Mouse (Mus musculus): ENCODE measurements around the gene Gnpat.
"Not testable (repeated sequence)": the region's sequence is repeated elsewhere in the genome, so short reads cannot be mapped to it uniquely, and the experiment has no call there.

Gnpat gene

DNA sequence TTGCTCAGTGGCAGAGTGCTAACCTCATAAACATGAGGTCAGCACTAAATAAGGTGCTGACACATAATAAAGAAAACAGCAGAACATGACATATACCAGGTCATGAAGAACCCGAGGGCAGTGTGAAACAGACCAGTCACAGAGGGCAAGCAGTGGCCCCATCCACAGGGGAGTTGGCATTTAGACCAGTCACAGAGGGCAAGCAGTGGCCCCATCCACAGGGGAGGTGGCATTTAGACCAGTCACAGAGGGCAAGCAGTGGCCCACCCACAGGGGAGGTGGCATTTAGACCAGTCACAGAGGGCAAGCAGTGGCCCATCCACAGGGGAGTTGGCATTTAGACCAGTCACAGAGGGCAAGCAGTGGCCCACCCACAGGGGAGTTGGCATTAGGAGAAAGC is 19.9 kb upstream of the Gnpat start:
- not testable (repeated sequence) for DNase-seq (ENCODE audit: low read depth, low spot score)

DNA sequence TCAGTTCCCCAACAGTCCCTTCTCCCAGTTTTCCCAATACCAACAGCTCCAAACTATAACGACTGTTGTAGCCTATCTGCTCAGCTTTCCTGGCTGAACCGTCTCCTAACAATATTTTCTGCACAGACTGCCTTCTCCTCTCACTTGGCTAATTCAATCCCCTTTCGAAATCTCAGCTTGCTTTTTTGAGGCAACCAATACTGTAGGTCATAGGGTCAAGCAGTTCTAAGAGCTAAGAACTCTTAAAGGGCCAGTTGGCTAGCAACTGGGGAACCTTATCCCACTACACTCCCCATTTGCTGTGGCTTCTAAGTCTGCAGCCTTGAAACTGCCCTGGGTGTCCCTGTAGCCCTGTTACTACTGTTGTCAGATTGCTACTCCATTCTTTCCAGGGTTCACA is 17.7 kb upstream of the Gnpat start:
- no peak for DNase-seq (ENCODE audit: low read depth, low spot score)

DNA sequence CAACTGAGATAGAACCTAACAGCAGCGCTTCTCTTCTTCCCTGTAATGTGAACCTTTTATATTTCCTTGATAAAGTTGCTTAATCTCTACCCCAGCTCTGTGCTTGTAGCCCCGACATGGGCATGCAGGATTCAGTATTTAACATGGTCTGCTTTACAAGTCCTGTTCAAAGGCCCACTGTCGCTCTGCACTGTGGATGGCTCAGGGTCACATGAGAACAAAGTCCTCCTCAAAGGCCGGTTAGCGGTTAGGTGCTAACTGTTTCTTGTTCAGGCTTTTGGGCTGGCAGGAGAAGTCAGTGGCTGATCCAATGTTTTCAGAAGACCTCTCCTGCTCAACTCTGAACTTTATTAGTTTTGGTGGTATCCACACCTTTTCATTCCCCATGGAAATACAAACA is 17.3 kb upstream of the Gnpat start:
- DNase-seq (ENCODE audit: low read depth, low spot score): no peak

DNA sequence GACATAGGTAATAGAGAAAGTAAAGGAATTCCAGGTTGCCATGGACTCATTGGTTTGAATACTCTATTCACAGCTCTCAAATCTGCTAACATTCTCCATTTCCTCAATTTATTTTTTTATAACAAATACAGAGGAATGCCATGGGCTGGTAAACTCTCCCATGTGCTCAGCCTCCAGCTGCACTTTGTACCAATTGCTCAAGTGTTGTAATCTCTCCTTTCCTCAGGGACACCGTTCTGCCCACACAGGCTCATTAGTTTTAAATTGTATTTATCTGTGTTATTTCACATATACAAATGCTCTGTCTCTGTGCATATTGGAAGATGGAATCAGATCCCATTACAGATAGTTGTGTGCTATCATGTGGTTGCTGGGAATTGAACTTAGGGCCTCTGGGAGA is 9.3 kb upstream of the Gnpat start:
- DNase-seq (ENCODE audit: low read depth, low spot score): no peak

DNA sequence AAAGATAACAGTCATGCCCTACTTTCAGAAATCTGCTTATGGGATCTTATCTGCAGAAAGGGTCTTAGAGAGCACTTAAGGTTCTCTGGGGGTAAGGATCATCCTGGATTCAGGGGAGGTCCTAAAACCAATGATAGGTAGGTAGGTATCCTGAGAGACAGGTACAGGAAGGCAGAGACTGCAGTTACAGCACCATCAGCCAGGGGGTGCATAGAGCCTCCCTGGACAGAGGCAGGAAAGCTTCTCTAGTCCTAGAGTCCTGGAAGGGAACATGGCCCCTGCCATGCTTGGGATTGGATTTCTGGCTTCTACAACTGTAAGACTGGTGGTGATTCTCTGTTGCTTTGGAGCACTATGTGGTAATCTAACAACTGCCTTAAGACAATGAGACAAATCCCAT is 3.4 kb upstream of the Gnpat start:
- peak; percentile 43 for DNase-seq (ENCODE audit: low read depth, low spot score)

DNA sequence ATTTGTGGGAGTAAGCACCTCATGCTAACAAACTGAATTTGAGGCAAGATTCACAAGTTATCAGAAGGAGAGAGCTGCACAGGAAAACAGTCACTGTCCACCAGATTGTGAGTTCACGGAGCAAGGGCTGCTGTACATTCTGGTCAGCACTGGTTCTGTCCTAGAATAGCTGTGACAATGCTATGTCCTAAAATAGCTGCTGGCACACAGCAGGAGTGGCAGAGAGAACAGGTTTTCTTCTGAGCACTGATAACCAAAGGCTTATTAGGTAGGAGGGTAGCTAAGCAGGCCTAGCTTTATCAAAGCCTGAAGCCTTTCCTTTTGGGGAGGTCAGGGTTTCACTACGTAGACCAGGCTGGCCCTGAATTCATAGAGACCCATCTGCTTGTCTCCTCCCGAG is 2.6 kb upstream of the Gnpat start:
- no peak for DNase-seq (ENCODE audit: low read depth, low spot score)

DNA sequence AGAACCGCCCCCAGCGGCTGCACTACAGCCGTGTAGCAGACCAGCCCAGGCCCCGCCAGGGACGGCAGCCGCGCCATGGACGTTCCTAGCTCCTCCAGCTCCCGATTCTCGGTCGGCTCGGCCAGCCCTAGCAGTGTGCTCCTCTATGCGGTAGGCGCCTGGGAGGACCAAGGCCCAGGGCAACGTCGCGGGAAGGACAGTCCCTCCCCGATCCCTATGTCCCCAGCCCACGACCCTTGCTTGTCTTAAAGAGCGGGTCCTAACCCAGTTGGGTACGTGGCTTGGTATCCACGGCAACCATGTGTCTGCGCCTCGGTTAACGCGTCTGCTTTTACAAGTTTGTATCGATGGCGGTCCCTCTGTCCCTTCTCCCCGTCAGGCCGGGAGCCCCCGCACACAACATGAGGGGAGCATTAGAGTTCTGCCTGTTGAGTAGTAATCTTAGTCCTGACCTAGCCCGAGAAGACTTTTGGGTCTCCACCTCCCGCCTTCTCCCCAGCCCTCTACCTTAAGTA is 387 bp downstream of the Gnpat start:
- no peak for DNase-seq (ENCODE audit: low read depth, low spot score)

DNA sequence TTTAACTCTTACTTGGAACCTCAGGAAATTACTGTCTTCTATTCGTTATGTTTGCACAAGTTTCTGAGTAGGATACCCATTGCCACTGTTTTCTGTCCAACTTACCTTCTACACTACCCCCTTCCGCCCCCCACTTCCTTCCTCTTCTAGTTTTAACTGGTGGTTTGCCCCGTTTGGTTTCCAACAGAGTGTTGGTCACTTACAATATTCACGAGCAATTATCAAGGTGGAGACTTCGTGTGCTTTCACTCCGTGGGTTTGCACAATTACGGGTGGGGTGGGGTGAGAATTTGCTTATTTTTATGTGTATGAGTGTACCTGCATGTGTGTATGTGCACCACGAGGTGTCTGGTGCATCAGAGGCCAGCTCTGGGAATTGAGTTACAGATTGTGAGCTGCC is 896 bp downstream of the Gnpat start:
- no peak for DNase-seq (ENCODE audit: low read depth, low spot score)

DNA sequence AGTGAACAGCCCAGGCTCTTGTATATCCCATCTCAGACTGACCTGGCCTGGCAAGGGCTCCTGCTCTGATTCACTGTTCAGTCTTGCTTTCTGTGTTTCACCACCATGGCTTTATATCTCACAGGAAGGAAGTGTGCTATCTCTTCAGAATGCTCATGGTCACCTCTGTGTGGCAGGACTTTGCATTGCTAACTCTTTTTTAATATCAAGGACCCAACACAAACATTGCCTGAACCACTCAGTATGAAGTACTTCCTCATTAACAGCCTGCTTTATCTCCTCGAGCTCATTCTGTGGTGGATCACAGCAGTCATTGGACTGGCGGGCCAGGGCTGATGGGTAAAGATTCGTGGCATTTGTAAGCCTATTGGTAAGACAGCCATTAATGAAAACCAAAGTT is 3.8 kb downstream of the Gnpat start:
- no peak for DNase-seq (ENCODE audit: low read depth, low spot score)

DNA sequence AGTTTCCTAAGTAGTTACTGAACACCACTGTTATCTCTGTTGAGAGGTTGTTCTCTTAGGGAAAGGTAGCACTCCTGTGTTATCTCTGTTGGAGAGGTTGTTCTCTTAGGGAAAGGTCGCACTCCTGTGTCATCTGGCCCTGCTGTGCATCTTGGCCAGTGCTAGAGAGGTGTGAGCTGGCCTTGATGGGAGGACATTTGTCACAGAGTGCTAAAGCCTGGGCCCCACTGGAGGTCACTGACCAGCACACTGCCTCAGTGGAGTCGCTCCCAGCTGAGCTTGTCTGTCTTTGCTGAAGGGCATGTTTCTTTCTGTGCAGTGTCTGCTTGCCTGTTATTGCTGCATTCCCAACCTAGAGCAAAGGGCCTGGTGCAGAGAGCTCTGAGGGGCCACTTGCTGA is 4.3 kb downstream of the Gnpat start:
- DNase-seq (ENCODE audit: low read depth, low spot score): no peak

DNA sequence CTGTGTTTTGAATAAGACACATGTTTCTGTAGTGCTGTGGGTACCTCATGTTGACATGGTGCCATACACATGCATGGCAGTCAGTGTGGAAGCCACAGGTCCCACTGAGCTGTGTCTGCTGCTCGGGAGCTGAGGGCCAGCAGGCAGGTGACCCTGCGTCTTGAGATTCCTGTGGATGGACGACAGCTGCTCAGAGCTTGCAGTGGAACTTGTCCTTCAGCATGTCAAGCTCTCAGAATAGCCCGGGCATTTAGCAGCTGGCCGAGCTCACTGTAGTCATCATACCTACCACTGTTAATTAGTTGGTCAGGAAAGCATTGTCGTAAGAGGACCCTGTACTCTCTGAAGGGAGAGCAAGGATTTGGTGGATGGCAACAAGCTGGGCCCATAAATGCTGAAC is 6.9 kb downstream of the Gnpat start:
- DNase-seq (ENCODE audit: low read depth, low spot score): no peak

DNA sequence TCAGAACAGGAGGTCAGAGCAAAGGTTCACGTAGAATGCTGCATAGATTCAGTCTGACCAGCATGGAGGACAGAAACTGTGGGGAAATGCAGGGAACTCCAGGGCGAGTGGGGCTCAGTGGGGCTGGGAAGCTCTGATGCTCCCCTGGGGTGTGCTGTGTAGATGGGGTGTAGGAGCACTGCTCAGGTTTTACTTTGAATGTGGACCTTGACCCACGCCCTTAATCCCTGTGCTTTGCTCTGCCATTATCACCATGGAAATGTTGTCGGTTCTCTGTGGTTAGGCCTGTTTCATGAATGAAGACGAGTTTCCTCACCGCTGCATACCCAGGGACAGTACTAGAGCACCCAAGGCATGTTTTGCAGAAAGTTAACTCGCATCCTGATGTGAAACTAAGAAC is 8.6 kb downstream of the Gnpat start:
- no peak for DNase-seq (ENCODE audit: low read depth, low spot score)

DNA sequence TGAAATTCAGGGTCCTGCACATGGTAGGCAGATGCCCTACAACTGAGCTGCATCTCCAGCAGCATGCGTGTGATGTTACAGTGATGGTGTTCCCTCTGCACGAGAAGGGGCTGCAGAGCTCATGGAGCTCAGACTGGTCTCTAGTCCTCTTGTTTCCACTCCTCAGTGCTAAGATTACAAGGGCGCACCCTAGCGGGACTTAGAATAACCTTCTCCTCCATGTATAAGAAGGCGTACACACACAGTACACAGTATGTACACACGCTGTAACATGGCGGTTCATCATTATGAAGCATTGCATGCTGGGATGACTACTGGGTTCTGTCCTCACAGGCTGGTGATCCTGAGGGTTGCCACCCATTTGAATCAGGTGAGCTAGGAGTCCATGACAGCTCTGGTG is 9.2 kb downstream of the Gnpat start:
- DNase-seq (ENCODE audit: low read depth, low spot score): no peak

DNA sequence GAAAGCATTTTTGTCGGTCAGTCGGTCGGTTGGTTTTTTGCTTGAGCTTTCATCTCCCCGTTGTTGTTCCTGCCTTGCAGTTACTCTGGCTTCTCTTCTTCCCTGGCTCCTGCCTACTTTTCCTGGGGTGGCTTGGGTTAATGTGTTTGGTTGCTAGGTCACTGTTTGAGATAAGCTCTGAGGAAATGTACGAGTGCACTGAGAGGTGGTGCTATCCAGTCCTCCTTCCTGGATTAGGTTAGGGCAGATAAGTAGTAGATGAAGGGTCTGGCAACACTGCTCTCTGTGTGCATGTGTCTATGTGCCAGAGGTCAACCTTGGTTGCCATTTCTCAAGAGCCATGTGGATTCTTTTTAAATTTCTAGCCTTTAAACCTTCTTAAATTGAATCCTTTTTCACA is 9.9 kb downstream of the Gnpat start:
- DNase-seq (ENCODE audit: low read depth, low spot score): no peak

DNA sequence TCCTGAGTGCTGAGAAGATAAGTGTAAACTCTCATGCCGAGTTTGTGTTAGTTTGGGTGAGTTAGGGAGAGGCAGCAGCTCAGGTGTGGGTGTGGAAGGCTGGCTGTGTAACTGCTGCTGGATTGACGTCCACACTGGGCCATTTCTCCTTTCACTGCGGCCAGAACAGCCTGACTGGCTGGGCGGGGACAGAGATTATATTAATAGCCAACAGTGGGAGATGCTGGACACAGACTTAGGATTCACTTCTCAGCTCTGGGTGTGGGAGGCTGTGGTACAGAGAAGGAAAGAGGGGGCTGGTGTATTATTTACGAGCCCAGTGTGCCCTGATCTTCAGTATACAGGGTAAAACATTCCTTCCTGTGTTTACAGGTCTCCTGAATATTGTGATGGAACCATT is 15.3 kb downstream of the Gnpat start:
- no peak for DNase-seq (ENCODE audit: low read depth, low spot score)

DNA sequence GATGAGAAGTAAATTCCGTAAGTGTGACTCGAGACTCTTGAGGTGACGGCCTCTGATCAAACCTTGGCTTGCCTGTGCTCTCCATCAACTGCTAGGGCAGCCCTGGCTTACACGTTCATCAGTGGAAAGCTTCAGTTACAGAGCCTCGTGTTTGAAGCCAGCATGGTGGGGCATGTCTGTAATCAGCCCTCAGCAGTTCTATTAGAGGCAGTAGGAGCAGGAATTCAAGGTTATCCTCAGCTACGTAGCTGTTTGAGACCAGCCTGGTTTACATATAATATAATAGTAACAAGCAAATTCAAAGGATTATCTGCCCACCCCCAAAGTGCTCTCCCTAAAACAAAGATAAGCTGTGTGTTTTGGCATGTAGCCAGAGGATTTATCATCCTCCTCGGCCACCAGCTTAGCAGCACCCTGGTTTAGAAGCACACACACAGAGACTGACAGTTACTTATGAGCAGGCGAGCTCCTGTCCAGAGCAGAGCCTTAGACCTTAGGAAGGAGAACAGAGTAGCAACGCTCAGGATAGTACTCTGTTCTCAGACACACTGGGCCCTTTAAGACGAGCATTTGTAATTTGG is 16.2 kb downstream of the Gnpat start:
- DNase-seq (ENCODE audit: low read depth, low spot score): no peak

DNA sequence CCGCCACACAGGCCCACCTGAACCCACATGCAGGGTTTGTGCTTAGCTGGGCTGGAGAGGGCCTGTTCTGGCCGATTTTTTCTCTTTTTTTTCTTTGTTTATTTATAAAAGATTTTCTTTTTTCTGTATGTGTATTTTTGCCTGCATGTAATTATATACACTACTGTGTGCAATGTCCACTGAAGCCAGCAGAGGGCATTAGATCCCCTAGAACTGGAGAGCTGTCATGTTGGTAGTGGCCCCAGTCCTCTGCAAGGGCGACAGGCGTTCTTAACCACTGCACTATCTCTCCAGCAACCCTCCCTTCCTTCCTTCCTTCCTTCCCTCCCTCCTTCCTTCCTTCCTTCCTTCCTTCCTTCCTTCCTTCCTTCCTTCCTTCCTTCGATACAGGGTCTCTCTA is 25.6 kb downstream of the Gnpat start:
- DNase-seq (ENCODE audit: low read depth, low spot score): peak; percentile 13

DNA sequence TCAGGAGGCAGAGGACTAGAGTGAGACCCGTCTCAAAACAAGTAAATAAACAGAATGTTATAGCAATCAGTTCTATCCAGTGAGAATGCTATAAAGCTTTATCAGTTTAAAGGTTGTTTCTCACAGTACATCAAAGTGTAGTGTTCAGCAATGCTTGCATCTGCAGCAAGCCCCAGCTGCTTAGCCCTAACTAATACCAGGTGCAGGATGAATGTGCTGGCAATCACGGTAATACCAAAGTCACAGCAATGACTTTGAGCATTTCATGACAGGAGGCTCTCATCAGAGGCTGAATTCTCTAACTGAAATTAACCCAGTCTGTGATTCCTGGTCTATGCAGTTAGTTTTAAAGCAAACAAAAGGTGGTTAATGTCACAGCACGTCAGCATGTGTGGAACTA is 29.8 kb downstream of the Gnpat start:
- DNase-seq (ENCODE audit: low read depth, low spot score): peak; percentile 60

DNA sequence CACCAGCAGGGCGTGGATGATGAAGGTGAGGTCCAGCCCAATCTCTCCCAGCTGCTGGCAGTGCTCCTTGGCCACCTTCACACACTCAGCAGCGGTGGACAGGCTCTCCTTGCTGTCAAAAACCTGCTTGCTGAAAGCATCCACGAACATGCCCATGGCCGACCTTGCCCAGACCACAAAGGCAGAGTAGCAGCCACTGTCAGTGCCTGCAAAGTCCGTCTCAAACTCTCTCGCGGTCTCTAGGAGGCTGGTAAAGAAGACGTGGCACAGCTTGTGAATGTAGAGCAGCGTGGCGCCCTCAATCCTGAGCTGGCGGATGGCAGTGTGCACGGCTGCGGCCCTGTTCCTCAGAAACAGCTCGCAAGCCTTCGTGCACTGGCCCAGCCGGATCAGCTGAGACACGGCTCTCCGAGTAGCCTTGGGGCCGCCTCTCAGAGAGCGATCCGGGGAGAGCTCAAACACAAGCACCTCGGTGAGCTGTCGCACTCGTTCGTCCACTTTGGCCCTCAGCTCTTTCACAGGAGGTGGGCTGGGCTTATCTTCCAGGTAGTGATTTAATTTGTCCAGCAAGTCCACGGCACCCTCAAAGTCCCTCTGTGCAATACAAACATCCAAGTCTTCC is 33.3 kb downstream of the Gnpat start:
- DNase-seq (ENCODE audit: low read depth, low spot score): no peak

DNA sequence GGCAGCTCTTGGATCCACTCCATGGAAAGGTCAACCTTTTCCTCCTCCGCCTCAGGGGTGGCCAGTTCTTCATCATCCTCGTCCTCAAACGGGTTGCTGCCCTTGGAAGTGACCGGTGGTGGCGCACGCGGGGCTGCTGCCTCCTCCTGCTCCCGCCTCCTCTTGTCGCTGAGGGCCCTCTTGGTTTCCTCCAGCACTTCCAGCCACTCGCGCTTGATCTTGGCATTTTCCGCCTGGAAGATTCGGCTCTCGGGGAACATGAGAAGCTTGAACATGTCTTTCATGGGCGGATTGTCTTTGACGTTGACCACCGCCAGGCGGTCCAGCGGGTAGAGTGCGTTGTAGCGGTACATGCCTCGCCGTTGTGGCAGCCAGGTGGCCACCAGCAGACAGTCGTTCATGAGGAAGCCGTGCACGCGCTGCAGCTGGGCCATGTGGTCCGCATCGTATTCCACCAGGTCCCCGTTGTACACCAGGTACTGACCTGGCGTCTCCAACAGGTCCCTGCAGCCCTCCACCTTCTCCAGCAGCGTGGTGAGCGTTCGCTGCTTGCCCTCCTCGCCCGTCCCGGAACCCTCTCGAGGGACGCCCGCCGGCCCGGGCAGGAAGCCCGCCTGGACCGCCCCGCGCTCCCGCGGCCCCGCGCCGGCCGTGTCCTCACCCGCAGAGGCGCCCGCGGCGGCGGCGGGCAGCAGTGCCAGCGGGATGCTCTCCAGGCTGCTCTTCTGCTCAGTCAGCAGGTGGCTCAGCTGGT is 34.0 kb downstream of the Gnpat start:
- peak; percentile 71 for DNase-seq (ENCODE audit: low read depth, low spot score)

DNA sequence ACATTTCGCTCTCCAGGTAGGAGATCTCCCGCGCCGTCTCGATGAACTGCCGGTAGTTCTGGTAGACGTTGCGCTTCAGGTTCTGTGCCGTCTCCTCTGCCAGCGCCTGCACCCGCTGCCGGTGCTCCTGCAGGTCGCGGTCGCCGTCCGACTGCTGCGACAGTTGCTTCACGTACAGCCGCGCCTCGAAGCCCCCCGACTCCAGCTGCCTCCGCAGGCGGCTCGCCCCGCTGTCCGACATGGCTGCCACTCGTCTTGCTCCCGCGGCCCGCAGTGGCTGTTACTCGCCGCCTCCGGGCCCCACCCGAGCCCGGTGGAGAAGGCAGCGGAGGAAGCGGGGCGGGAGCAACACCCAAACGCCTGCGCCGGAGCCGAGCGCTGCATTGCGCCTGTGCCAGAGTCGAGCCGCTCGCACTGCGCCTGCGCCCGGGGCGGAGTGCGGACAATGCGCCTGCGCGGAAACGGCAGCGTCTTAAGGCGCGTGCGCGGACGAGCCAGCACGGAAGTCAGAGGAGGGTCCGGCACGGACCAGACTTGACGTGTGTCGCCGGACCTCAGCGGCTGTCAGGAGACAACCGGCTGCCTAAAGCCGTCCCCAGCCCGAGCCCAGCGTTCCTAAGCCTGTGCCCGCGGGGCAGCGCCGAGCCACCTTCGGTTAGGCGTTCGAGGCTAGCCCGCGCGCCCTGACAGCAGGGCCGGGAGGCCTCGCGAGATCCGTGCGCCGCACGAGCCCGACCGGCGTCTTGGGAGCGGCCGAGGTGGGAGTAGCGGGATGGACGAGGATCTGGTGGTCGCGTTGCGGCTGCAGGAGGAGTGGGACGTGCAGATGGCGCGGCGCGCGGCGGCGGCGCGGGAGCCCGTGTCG is 34.8 kb downstream of the Gnpat start, which contains the start of the genes Exoc8 and Sprtn:
TSS of gene Exoc8 (minus strand) at position 320 of the 865 bp plus-strand sequence.
TSS of gene Sprtn (plus strand) at position 501 of the 865 bp plus-strand sequence.
- peak; percentile 91 for DNase-seq (ENCODE audit: low read depth, low spot score)

All from 3T3-L1 (cell line).